ENCODE assay signal across 8 mouse cellular contexts in genomic region chr6:128842945-128843478, GRCm38 (mm10). TPM values are rescaled to one million over a fixed set of nuclear protein-coding genes. Genes with fewer than 3 reads are reported as not detected.
DNase-seq lines count a peak whose midpoint lies in the region; ATAC-seq and TF ChIP-seq lines count a peak whose summit lies in the region.

No protein-coding gene starts in this region.

- H3K4me2 ChIP-seq in lung, embryonic 16.5 days (ENCODE audit: low read depth, low read length), result peak overlapping the region; percentile 81

- H3K4me3 ChIP-seq in hindbrain, embryonic 10.5 days, result peak overlapping the region; percentile 70
- peak overlapping the region; percentile 76 for H3K4me3 ChIP-seq in lung, embryonic 16.5 days (ENCODE audit: low read length)
- H3K4me3 ChIP-seq in thymus, adult 2 months (ENCODE audit: control insufficient read depth, insufficient read depth, low read length), result peak overlapping the region; percentile 77

- peak; percentile 69 for ATAC-seq in frontal cortex, adult (ENCODE audit: low TSS enrichment)
- peak; percentile 64 for ATAC-seq in lung, embryonic 16.5 days (ENCODE audit: low read depth)

- no peak for TF ChIP-seq CTCF in thymus, adult 2 months (IDR thresholded peaks at IDR 0.05; ENCODE audit: borderline replicate concordance, control insufficient read depth, extremely low read depth, insufficient read depth, low read length, poor library complexity)

- peak overlapping the region; percentile 82 for H3K9ac ChIP-seq in lung, embryonic 16.5 days (ENCODE audit: low read length)

- peak overlapping the region; percentile 88 for H3K27ac ChIP-seq in hindbrain, embryonic 10.5 days
- H3K27ac ChIP-seq in lung, embryonic 16.5 days (ENCODE audit: low read length), result peak overlapping the region; percentile 99
- H3K27ac ChIP-seq in thymus, adult 2 months (ENCODE audit: control insufficient read depth, insufficient read depth, low read length), result peak overlapping the region; percentile 85

- TF ChIP-seq POLR2A in thymus, adult 2 months (IDR thresholded peaks at IDR 0.05; ENCODE audit: control insufficient read depth, extremely low read depth, insufficient read depth, low read length, poor library complexity), result peak; percentile 13; the same call in 1 of the 2 replicates

- peaks cover 27% of the 10 kb centered on the region for H3K4me1 ChIP-seq in hindbrain, embryonic 10.5 days (replicated peaks)
- H3K4me1 ChIP-seq in lung, embryonic 16.5 days (replicated peaks; ENCODE audit: control insufficient read depth, insufficient read depth, low read length), result peaks cover 26% of the 10 kb centered on the region
- peaks cover 9% of the 10 kb centered on the region for H3K4me1 ChIP-seq in thymus, adult 2 months (replicated peaks; ENCODE audit: control insufficient read depth, insufficient read depth, low read length)

- WGBS in hindbrain, embryonic 10.5 days, result under 1% methylated on average over 44 of the region's 44 CpGs
- under 1% methylated on average over 44 of the region's 44 CpGs for WGBS in lung, embryonic 16.5 days
- under 1% methylated on average over 44 of the region's 44 CpGs for WGBS in thymus, adult 2 months

- no peaks in the 10 kb centered on the region for H3K36me3 ChIP-seq in hindbrain, embryonic 10.5 days
- H3K36me3 ChIP-seq in lung, embryonic 16.5 days (ENCODE audit: control insufficient read depth, insufficient read depth, low read length), result no peaks in the 10 kb centered on the region
- H3K36me3 ChIP-seq in thymus, adult 2 months (ENCODE audit: control insufficient read depth, insufficient read depth, low read length), result no peaks in the 10 kb centered on the region

- DNase-seq in Muller cell, postnatal 12 days (ENCODE audit: inconsistent ontology term), result peak; percentile 96
- DNase-seq in cerebellum, adult 9-10 months, result peak; percentile 96
- peak; percentile 94 for DNase-seq in hindbrain, embryonic 10.5 days (ENCODE audit: low spot score)
- peak; percentile 94 for DNase-seq in layer of hippocampus, adult 9-11 months
- DNase-seq in ovary, adult 18-20 months (ENCODE audit: low spot score), result peak; percentile 87
- DNase-seq in thymus, adult 2 months, result peak; percentile 83

- H3K27me3 ChIP-seq in hindbrain, embryonic 10.5 days (ENCODE audit: insufficient read depth, poor library complexity, severe bottlenecking), result no peaks in the 10 kb centered on the region
- no peaks in the 10 kb centered on the region for H3K27me3 ChIP-seq in lung, embryonic 16.5 days (ENCODE audit: control insufficient read depth, insufficient read depth, low read depth, low read length)
- H3K27me3 ChIP-seq in thymus, adult 2 months (ENCODE audit: control insufficient read depth, insufficient read depth, low read length), result no peaks in the 10 kb centered on the region

- no peaks in the 10 kb centered on the region for H3K9me3 ChIP-seq in hindbrain, embryonic 10.5 days
- no peaks in the 10 kb centered on the region for H3K9me3 ChIP-seq in lung, embryonic 16.5 days (ENCODE audit: control insufficient read depth, low read length)

RNA-seq across cellular contexts. Expression of gene Klrb1b, which starts 16.9 kb away (rescaled TPM):
- not detected in 2 replicates for polyA plus RNA-seq in hindbrain, embryonic 10.5 days (2016; fragmentation: Nextera tagmentation; extraction: Ambion mirVana)
- polyA plus RNA-seq in lung, embryonic 16.5 days (2015; fragmentation: Nextera tagmentation; extraction: Ambion mirVana), result 0.29 and 0.33 TPM in 2 replicates
- polyA plus RNA-seq in thymus, adult 2 months (2012; rRNA removed), result 0.54 and 0.85 TPM in 2 replicates

RNA-seq across cellular contexts. Expression of gene Gm44511, which starts 16.9 kb away (rescaled TPM):
- not detected in 2 replicates for polyA plus RNA-seq in hindbrain, embryonic 10.5 days (2016; fragmentation: Nextera tagmentation; extraction: Ambion mirVana)
- polyA plus RNA-seq in lung, embryonic 16.5 days (2015; fragmentation: Nextera tagmentation; extraction: Ambion mirVana), result not detected in 2 replicates
- 0.59 TPM in 1 of 2 replicates, not detected in the other for polyA plus RNA-seq in thymus, adult 2 months (2012; rRNA removed)

RNA-seq across cellular contexts. Expression of gene Clec2i, which starts 44.4 kb away (rescaled TPM):
- polyA plus RNA-seq in hindbrain, embryonic 10.5 days (2016; fragmentation: Nextera tagmentation; extraction: Ambion mirVana), result not detected in 2 replicates
- polyA plus RNA-seq in lung, embryonic 16.5 days (2015; fragmentation: Nextera tagmentation; extraction: Ambion mirVana), result 0.23 and 0.36 TPM in 2 replicates
- polyA plus RNA-seq in thymus, adult 2 months (2012; rRNA removed), result 9.6 and 12.1 TPM in 2 replicates

RNA-seq across cellular contexts. Expression of gene BC035044, which starts 47.9 kb away (rescaled TPM):
- 0.98 and 1.8 TPM in 2 replicates for polyA plus RNA-seq in hindbrain, embryonic 10.5 days (2016; fragmentation: Nextera tagmentation; extraction: Ambion mirVana)
- 0.79 and 0.87 TPM in 2 replicates for polyA plus RNA-seq in lung, embryonic 16.5 days (2015; fragmentation: Nextera tagmentation; extraction: Ambion mirVana)
- polyA plus RNA-seq in thymus, adult 2 months (2012; rRNA removed), result 17.8 and 18.6 TPM in 2 replicates

RNA-seq across cellular contexts. Expression of gene Klrb1c, which starts 54.0 kb away (rescaled TPM):
- polyA plus RNA-seq in hindbrain, embryonic 10.5 days (2016; fragmentation: Nextera tagmentation; extraction: Ambion mirVana), result not detected in 2 replicates
- 0.25 and 0.33 TPM in 2 replicates for polyA plus RNA-seq in lung, embryonic 16.5 days (2015; fragmentation: Nextera tagmentation; extraction: Ambion mirVana)
- polyA plus RNA-seq in thymus, adult 2 months (2012; rRNA removed), result 0.96 and 2.6 TPM in 2 replicates

Comparison
In these comparisons a context has a peak if more than half of its experiments do, and no peak if none do; other contexts are left out.
1. Peak in every context shown above with its lines: DNase-seq, ATAC-seq, H3K4me3 ChIP-seq and H3K27ac ChIP-seq.